Mouse (Mus musculus) heart, postnatal 4 days (tissue): ENCODE results near the gene Eras. TPM values are rescaled to one million over a fixed set of nuclear protein-coding genes. Genes with fewer than 3 reads are reported as not detected.
"Not testable (repeated sequence)": the region's sequence is repeated elsewhere in the genome, so short reads cannot be mapped to it uniquely, and the experiment has no call there.

Experiments
- DNase-seq: peaks from one replicate; pipeline ENCODE4 v3.0.0; 2021
- total RNA-seq, 2 experiments: library from RNA; stranded (reverse); gene quantifications; 2 replicates each; pipeline ENCODE4 v1.2.3; 2021

The Eras gene
- total RNA-seq, 2 experiments from 2014 or later: not detected

DNA sequence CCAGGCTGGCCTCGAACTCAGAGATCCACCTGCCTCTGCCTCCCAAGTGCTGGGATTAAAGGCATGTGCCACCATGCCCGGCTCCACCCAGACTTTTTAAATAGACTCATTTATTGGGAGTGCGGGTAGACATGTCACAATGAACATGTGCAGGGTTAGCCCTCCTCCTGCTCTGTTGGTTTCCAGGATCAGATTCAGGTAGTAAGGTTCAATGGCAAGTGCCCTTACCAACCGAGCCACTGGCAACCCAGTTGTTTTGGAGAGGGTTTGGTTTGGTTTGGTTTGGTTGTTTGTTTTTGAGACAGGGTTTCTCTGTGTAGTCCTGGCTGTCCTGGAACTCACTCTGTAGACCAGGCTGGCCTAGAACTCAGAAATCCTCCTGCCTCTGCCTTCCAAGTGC lies 19.2 kb downstream of the Eras start, which contains the start of gene Gm10490:
Gm10490 (plus strand) TSS at position 301 of the 400 bp plus-strand sequence.
- DNase-seq: not testable (repeated sequence)

DNA sequence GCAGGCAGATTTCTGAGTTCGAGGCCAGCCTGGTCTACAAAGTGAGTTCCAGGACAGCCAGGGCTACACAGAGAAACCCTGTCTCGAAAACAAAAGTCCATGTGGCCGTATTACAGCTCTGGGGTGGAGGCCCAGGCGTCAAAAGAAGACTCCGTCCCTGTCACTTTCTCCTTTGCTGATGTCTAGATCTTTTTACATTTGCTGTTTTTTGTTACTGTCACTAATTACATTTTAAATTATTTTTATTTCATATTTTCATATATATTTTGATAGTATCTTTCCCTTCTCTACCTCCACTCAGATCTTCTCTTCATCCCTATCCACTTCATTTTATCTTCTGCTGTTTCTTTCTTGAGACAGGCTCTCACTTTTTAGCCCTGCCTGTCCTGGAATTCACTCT lies 20.7 kb downstream of the Eras start, which contains the start of gene Gm10491:
Gm10491 (minus strand) TSS at position 101 of the 400 bp plus-strand sequence.
- DNase-seq: no peak

DNA sequence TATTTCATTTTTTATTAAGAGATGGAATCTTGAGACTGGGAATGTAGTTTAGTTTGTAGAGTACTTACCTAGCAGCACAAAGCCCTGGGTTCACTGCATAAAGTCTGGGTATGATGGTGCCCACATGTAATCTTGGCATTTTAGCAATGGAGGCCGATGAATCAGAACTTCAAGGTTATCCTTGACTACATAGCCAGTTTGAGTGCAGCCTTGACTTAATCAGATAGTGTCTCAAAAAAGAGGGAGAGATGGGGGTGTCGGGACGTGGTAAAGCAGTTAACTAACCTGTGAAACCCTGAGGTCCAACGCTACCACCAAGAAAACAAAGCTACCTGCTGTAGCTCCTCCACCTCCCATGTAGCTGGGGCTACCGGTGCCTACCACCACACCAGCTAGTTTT lies 24.0 kb downstream of the Eras start:
- DNase-seq: no peak

DNA sequence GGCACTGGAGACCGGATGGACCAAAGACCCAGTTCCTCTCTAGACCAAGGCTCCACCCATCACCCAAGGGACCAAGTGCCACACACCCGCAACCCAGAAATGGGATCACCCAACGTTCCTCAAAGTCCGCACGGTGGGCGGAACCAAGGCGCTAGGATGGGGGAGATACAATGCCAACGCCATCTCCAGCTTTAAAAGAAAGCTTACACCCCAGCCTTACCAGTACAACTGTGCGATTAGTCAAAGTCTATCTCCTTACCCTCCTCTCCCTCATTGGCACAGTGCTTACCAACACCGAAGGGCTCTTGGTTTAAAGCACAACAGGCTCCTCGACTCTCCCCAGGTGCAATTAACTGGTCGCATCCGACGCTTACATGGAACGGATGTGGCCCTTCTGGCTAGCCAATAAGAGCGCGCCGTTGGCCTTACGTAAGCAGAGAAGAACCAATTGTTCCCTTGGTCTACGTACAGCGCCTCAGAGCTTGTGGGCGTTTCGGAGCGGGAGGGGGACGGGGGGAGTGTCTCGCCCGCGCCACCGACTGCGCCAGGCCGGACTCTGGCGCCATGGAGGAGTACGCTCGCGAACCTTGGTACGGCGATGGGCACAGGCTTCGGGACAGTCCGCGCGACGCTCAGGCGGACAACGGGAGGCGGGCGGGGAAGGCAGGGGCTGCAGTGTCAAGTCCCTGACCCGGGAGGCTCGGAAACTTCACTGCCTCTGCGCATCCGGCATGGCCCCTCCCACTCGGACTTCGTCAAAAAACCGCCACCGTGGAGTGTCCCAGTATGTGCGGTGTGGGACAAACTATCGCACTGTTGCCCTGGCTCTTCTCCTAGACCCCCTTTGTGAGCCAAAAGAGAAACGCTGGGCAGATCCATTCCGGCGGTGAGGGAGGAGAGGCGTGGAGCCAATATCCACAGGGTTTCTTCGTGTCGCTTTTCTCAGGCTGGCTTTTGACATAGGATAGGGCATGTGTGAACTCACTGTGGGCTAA lies 29.2 kb downstream of the Eras start, which contains the start of the genes Pqbp1 and Timm17b:
Pqbp1 (minus strand) TSS at position 390 of the 995 bp plus-strand sequence.
Timm17b (plus strand) TSS at position 478 of the 995 bp plus-strand sequence.
- peak; percentile 86 for DNase-seq

DNA sequence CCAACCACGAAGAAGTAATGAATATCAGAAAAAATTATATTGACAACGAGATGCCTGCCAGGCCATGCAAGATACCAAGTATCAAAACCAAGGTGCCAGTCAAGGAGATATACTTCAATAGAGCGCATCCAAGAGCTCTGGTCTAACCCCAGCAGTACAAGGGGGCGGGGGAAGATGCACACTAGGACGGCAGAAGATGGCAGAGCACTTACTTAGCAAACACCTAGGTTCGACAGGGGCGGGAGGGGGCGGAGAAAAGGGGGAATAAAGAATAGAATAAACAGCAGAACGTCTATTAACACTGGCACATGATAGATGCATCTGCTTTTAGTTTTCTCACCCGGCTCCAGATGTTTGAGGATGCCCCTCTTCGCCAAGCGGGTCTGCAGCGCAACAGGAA lies 30.2 kb downstream of the Eras start:
- DNase-seq: no peak

DNA sequence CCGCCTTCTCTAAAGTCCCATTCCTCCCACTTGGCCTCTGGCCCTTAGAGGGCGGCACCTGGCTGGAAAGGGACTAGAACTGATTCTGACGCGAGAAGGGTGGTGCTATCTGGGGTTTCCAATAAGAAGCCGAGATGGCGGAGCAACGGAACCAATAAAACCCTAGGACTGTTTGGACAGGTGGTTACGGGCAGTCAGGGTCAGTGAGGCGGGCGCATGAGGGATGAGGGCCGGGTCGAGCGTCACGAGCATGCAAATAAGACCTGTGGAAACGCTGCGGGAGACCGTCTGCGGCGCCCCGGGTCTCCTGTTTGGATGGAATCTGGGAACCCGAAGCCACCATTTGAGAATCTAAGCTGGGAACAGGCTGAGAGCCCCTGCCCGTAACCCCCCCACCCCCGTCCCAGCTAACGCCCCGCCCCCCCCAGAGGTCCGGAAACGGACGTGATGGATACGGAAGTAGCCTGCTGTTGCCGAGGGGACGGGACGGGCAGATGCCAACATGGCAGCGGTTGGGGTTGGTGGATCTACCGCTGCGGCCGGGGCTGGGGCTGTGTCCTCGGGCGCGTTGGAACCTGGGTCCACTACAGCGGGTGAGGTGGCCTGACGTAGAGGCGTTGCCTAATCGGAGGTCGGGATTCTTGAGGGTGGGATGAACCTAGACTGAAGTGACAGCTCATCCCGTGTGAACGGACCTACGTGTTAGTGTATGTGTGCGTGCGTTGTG lies 44.4 kb downstream of the Eras start, which contains the start of gene Slc35a2:
Slc35a2 (plus strand) TSS at position 188 of the 727 bp plus-strand sequence.
- DNase-seq: peak; percentile 87

DNA sequence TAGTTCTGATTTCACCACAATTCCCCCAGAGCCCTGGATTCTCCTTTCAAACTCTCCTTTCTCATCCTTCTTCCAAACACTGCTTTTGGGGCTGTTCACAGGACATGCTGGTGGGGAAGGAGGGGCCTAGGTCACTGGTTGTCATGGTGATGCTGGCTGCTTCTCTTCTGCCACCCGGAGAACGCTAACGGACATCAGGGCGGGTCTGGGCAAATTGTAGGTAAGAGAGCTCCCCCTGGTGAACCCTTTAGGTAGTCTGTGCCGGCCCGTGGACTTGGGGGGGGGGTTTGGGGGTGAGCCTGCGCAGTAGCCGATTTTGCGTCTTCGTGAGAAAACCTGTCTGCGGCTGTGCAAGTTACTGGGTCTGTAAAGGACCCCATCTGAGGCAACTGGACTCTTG lies 48.6 kb downstream of the Eras start:
- DNase-seq: peak; percentile 64

DNA sequence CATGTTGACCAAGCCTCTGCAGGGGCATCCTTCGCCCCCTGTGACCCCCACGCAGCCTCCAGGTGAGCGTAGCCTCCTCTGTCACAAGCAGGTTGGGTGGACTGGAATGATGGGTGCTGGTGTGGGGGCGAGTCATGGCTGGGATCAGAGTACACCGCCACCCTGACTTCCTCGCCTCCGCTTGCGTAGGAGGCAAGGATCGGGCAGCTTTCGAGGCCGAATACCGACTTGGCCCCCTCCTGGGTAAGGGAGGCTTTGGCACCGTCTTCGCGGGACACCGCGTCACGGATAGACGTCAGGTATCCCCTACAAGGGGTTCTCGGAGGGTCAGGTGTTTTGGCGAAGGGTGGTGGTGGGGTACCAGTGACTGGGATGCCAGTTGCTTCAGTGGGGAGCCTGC lies 49.9 kb downstream of the Eras start:
- DNase-seq: no peak

DNA sequence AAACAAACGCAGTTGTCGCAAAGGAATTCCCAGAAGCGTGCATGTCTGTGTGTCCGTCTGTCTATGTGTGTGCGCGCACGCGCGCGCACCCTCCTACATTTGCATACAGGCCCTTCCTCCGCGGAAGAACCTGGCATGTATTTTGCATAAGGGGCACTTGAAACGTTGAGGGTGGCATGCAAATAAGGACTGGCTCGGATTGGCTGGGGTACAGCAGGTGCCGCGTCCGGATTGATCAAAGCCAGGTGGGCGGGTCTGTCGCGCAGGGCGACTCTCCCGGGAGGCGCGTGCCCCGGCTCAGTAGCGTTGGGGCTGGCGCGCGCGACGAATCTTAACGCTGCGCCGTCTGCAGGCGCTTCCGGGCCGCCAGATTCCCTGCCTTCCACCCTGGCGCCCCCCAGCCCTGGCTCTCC lies 50.4 kb downstream of the Eras start, which contains the start of gene Pim2:
Pim2 (plus strand) TSS at position 256 of the 413 bp plus-strand sequence.
- DNase-seq: peak; percentile 78

Other genes starting within 250 kb of the Eras start
- gene Magix, start 247.4 kb downstream of the Eras start, total RNA-seq: 1 to 10 TPM; 2.3 to 2.7 TPM
- gene Gpkow, start 231.5 kb downstream of the Eras start, total RNA-seq: 10 to 100 TPM; 26.1 to 26.4 TPM
- 10 to 100 TPM; 23.6 to 23.9 TPM for gene Wdr45, start 214.3 kb downstream of the Eras start, total RNA-seq
- gene Gm45208, start 206.4 kb downstream of the Eras start, total RNA-seq: not detected
- gene Praf2, start 200.2 kb downstream of the Eras start, total RNA-seq: 10 to 100 TPM; 10.3 to 11.0 TPM
- gene Ccdc120, start 177.7 kb downstream of the Eras start, total RNA-seq: 1 to 10 TPM; 1.2 to 3.0 TPM
- 10 to 100 TPM; 16.2 to 16.5 TPM for gene Tfe3, start 166.0 kb downstream of the Eras start, total RNA-seq
- gene Gripap1, start 138.8 kb downstream of the Eras start, total RNA-seq: 10 to 100 TPM; 23.7 to 28.4 TPM
- under 1 TPM; 0.48 to 0.59 TPM for gene Kcnd1, start 106.3 kb downstream of the Eras start, total RNA-seq
- gene Otud5, start 87.2 kb downstream of the Eras start, total RNA-seq: 10 to 100 TPM; 34.8 to 39.3 TPM
- 1 to 10 TPM; 3.3 to 5.0 TPM for gene Pim2, start 50.3 kb downstream of the Eras start, total RNA-seq
- gene Slc35a2, start 44.6 kb downstream of the Eras start, total RNA-seq: 10 to 100 TPM; 15.5 to 17.7 TPM
- 10 to 100 TPM; 35.0 to 37.7 TPM for gene Pqbp1, start 29.3 kb downstream of the Eras start, total RNA-seq
- gene Timm17b, start 29.2 kb downstream of the Eras start, total RNA-seq: 10 to 100 TPM; 57.3 to 61.3 TPM
- gene Gm10491, start 20.8 kb downstream of the Eras start, total RNA-seq: not detected
- gene Gm10490, start 19.1 kb downstream of the Eras start, total RNA-seq: not detected
- not detected for gene Pcsk1n, start 8.8 kb downstream of the Eras start, total RNA-seq
- gene Hdac6, start 19.3 kb upstream of the Eras start, total RNA-seq: 10 to 100 TPM; 30.3 to 32.8 TPM
- under 1 TPM in 1 of 2 experiments, not detected in 1; 0.14 TPM for gene Gata1, start 49.5 kb upstream of the Eras start, total RNA-seq
- not detected for gene Glod5, start 89.9 kb upstream of the Eras start, total RNA-seq
- gene Suv39h1, start 146.2 kb upstream of the Eras start, total RNA-seq: 10 to 100 TPM; 16.3 to 16.4 TPM
- gene Was, start 161.9 kb upstream of the Eras start, total RNA-seq: 1 to 10 TPM; 1.5 to 2.1 TPM
- gene Wdr13, start 204.3 kb upstream of the Eras start, total RNA-seq: 10 to 100 TPM; 74.1 to 79.1 TPM
- 100 to 1,000 TPM; 471 to 553 TPM for gene Rbm3, start 217.3 kb upstream of the Eras start, total RNA-seq
- gene Tbc1d25, start 247.6 kb upstream of the Eras start, total RNA-seq: 1 to 10 TPM; 5.9 to 7.1 TPM